Mouse (Mus musculus): Measurements from ENCODE around the gene Kansl2. TPM values are rescaled to one million over a fixed set of nuclear protein-coding genes. Genes with fewer than 3 reads are reported as not detected.
A peak's percentile ranks its signal among the peaks of the same experiment; 100 is the strongest.

Gene Kansl2
- total RNA-seq, 2 experiments from 2014 or later = 74.0 to 75.6 TPM

DNA sequence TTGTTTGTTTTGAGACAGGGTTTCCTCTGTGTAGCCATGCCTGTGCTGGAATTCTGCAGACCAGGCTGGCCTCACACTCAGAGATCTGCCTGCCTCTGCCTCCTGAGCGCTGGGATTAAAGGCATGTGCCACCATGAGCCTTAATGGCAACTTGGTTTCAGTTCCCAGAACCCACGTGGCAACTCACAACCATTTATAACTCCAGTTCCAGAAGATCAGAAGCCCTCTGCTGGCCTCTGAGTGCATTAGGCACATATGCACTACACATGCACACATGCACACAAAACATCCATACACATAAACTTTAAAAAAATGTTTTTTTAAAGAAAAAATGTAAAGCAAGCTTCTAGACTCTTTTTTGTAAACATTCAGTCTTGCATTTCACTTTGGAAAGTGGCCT is 24.7 kb downstream of the Kansl2 start:
- no peak for DNase-seq (ENCODE audit: low spot score)
- intact Hi-C loops (cut with DNase I) = no loop called here

DNA sequence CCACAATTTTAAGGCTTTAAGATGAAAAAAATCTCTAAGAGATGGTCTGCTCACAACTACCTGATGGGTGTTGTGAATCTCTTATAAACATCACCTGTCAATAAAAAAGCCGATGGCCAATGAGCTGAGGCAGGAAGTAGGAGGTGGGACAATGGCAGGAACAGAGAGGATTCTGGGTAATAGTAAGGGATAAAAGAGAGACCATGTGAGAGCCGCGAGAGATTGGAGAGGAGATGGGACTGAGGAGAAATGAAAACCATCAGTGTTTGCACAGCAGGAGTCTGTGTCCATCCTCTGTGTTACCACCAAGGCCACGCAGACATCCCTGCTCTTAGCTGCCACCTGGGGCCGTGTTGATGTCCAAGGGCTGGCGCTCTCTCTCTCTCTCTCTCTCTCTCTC is 26.7 kb downstream of the Kansl2 start:
- no peak for DNase-seq (ENCODE audit: low spot score)
- intact Hi-C loops (cut with DNase I) = no loop called here

DNA sequence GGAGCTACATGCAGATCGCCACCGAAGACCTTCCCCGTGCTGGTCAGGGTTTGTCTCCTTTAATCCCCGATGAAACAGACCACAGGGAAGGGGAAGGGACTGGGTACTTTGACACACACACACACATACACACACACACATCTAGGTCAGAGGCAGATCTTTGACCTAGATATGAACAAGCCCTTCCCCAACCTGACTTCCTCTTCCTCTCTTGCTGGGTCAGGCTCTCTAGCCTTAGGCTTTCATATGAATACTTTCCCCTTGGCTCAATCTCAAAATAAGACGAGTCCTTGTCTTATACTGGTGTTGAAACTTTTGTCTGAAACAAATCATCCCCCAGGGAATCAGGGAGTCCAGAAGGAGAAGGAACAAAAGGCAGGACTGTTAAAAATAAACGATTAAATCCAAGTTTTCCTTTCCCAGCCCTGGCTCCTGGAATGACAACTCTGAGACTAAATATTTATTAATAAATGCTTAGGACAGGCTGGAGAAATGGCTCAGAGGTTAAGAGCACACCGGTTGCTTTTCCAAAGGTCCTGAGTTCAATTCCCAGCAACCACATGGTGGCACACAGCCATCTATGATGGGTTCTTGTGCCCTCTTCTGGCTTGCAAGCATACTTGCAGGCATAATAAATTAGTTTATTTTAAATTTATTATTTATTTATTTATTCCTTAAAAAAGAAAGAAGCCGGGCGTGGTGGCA is 27.7 kb downstream of the Kansl2 start:
- intact Hi-C loops (cut with DNase I) = no loop called here
- DNase-seq (ENCODE audit: low spot score) = no peak

DNA sequence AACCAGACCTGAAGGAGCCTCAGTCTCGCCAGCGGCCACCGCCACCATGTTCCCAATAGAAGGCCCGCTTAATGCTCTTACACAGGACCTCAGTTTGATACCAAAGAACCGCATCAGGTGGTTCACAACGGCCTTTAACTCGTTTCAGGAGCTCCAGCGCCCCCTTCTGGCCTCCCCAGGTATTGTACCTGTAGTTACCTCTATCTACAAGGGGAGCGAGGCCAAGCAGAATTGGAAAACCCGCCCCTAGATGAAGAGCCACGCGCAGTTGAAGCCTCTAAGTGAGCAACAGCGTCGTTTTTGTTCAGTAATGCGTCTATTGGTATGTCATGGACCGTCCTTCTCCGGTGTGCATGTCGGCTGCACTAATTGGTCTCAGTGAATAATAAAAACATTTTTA is 29.6 kb downstream of the Kansl2 start:
- peak; percentile 26 for DNase-seq (ENCODE audit: low spot score)
- intact Hi-C loops (cut with DNase I) = no loop called here

DNA sequence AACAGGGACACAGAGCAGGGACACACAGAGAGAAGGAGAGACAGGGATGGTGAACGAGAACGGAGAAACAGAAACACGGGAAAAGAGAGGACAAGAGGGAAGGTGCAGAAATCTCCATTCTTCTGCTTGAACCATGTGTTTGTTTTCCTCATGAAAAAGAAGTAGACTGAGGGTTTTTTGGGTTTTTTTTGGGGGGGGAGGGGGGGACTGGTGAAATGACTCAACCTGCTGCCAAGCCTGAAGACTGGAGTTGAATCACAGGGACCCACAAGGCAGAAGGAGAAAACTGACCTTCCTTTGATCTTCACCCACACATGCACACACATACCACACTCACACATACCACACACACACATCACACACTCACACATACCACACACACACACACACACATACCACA is 30.7 kb downstream of the Kansl2 start:
- intact Hi-C loops (cut with DNase I) = no loop called here
- DNase-seq (ENCODE audit: low spot score) = no peak

DNA sequence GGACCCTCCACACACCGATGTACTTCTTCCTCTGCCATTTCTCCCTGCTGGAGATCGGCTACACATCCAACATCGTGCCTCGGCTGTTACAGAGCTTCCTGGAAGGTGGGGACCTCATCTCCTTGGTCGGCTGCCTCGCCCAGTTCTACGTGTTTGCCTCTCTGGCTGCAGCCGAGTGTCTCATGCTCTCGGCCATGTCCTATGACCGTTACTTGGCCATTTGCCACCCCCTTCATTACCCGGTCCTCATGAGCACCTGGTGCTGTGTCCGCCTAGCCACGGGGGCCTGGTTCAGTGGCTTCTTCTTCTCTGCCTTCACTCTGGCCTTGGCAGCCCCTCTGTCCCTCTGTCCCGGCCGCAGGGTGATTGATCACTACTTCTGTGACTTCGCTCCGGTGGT is 36.4 kb downstream of the Kansl2 start:
- DNase-seq (ENCODE audit: low spot score) = no peak
- intact Hi-C loops (cut with DNase I) = no loop called here

DNA sequence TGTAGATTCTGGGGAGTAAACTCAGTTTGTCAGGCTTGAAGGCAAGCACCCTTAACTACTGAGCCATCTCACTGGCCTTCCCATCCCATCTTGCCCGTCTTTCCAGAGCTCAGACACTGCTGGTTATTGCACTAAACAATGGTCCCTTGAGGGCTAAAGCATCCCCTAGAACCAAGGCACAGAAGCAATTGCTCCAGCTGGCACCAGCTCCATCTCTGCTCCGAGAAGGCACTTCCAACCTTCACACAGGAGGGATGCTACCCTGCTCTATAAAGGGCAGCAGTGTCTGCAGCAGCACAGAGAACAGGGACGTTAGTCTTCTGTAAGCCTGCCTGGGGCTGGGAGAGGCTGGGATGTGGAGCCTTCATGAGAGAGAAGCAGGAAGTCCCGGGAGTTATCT is 42.0 kb downstream of the Kansl2 start, which contains the start of gene Olfr279:
Olfr279 (plus strand) TSS at position 301 of the 400 bp plus-strand sequence.
- intact Hi-C loops (cut with DNase I) = no loop called here
- DNase-seq (ENCODE audit: low spot score) = no peak

DNA sequence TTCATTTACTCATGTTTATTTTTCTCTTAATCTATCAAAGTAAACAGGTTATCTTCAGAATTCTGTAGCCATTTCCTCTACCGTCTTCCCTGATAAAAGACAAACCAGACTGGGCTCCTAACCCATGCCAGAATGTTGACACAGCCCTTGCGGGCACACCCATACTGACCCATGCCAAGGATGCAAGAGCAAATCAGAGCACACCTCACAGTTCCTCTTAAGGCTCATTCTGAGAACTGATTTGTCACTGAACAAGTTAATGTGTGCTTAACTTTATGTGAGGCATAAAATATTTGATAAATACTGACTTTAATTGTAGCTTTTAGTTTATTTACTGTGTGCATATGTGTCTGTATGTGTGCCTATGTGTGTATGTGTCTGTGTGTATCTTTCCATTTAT is 42.7 kb downstream of the Kansl2 start:
- intact Hi-C loops (cut with DNase I) = no loop called here
- DNase-seq (ENCODE audit: low spot score) = no peak

DNA sequence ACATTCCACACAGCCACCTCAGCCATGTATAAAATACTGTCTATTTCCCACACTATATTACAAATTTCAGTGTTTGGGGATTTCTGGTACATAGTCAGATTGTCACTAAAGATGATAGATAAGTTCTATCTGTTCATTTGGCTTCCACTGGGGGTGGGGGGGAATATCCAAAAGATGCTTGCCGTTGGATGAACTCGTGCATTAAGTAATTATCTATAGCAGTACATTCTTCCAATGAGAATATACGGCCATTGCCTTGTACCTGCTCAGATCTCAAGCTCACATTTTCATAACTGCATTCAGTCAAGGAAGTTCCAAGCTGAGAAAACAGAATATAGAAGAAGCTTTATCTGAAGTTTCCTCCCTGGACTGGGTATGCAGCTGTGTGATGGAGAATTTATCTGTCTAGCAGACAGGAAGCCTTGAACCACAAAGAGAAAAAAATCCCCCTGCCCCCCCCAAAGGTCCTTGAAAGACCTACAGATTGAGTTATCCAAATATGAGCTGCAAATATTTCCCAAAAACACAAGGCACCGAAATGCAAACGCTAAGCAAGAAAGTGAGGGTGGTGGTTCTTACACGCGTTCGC is 47.5 kb downstream of the Kansl2 start:
- no peak for DNase-seq (ENCODE audit: low spot score)
- intact Hi-C loops (cut with DNase I) = no loop called here

DNA sequence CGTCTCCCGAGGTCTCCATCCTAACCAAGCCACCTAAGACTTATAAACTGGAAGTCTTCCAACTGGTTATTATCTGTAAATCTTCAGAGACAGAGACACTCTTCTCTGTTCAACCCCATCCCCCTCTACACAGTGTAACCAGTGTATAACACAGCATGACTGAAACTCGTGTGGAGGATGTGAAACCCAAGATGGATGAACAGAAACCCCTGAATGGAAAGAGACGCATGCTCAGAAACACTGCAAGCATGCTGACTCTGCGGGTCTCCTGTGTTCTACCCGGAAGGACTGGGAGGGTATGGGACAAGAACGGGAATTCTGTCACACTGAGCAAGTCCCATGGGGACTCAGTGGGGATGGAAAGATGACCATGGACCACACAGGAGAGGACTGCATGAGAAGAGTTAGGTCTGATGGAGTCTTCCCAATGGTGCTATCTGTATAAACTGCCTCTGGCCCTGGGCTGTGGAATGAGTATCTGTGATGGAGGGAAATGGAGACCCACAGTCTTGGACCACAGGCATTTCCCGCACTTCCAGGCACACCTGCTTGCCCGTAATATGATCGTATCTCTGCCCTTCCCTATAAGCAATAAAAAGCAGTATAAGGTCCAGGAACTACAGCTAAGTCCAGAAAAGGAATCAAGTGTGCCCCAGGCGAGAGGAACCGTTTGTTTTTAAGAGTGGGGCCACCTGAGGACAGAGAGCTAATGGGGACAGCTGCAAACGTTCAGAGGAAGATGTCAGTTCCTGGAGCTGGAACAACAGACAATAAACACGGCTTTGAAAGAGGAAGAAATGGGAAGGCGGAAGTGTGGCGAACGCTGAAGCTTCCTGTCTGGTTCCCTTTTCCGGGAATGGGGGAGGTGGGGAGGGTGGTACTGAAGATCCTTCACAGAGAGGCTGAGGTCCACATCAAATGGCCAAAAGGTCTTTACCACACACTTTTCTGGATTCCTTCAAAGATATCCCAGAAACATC is 49.9 kb downstream of the Kansl2 start:
- intact Hi-C loops (cut with DNase I) = no loop called here
- peak; percentile 37 for DNase-seq (ENCODE audit: low spot score)

DNA sequence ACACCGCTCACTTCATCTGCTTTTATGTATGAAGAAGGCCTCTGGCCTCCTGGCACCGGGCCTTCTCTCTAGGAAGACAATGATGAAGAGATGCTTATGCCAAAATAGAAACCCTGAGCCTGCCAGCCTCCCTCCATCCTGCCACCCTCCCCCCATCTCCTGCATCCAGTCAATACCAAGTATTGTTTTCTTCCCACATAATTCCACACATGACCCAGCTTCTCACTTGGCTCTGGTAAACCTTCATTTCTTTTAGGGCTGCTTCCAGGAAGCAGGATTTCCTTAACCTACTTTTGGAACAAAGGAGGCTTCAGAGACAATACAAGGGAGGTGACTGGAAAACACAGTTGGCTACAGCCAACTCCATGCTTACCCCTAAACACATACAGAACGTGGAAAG is 51.4 kb downstream of the Kansl2 start, which contains the start of gene Lalba:
Lalba (minus strand) TSS at position 21 of the 400 bp plus-strand sequence.
- intact Hi-C loops (cut with DNase I) = no loop called here
- DNase-seq (ENCODE audit: low spot score) = no peak

DNA sequence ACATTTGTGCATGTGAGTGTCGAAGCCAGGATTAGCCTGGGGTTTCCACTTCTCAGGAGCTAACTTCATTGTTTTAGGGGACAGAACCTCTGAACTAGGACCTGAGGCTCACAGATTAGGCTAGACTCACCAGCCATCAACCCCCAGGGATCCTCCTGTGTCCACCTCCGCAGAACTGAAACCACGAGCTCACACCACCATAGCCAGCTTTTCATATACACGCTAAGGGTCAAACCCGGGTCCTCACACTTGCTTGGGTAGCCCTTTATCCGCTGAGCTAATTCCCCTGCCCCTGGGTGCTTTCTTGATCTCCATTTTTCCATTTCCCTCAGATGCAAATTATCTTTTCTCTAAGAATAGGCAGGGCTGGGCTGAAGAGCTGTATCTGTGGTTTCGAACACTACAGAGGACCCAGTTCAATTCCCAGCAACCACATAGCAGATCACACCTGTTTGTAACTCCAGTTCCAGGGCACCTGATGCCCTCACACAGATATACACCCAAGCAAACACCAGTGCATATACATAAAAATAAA is 54.4 kb downstream of the Kansl2 start:
- intact Hi-C loops (cut with DNase I) = no loop called here
- DNase-seq (ENCODE audit: low spot score) = no peak

DNA sequence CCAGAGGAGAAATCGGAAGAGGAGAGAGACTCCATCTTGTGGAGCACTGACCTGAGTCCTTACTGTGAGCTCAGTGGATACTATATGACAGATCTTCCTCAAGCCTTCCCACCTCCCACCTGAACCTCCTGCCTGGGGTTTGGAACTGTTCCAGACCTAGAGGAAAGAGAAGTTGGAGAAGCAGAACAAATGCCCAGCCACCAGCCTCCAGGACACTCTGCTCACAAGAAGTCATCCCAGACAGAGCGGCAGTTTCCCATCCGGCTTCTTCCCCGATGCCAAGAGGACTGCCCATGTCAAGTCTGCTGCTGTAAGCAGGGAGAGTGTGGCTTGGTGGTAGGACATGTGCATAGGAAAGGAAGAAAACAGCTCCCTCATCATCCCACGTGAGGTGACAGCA is 57.8 kb downstream of the Kansl2 start:
- DNase-seq (ENCODE audit: low spot score) = no peak
- intact Hi-C loops (cut with DNase I) = no loop called here

DNA sequence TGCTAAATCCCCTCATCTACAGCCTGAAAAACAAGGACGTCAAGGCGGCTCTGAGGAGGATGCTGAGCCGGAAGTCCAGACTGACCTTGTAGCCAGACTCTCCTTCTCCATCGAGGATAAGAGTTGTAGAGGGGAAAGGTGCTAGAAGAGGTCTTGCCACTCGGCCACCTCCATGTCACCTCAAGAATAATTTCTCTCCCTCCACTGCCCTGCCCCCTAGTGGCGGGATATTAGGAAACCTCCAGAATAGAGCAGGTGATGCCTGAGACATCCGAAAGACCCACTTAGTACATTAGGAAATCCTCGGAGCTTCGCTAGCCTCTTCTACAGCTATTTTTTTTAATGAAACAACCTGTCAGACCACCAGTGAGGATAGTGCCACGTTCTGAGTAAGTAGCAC is 58.7 kb downstream of the Kansl2 start:
- intact Hi-C loops (cut with DNase I) = no loop called here
- no peak for DNase-seq (ENCODE audit: low spot score)

DNA sequence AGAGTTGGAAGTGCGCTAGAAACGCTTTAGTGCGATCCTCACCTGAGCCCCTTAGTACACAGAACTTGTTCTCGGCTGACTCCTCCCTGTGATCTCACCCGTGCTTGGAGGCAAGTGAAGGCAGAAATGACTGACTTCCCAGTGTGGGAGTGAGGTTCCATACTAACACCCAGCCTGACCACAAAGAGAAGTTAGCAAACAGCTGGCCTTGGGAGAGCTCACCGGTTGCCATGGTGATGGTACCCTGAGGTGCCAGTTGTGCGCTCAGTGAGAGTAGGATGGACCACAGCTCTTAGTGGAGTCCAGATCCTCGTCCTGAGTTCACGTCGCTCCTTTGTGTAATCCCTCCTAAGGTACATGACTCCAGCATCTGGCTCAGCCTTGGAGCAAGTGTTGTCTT is 59.1 kb downstream of the Kansl2 start:
- intact Hi-C loops (cut with DNase I) = no loop called here

DNA sequence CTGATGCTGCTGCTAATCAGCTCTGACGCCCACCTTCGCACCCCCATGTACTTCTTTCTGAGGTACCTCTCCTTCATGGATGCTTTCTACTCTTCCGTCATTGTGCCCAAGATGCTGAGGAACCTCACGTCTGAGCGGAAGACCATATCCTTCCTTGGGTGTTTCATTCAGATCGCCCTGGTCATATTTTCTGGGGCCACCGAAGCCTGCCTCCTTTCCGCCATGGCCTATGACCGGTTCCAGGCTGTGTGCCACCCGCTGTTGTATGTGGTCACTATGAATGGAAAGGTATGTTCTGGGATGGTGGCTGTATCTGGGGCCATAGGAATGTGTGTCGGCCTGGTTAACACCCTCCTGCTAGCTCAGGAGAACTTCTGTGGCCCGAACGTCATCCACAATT is 62.5 kb downstream of the Kansl2 start:
- no peak for DNase-seq (ENCODE audit: low spot score)
- intact Hi-C loops (cut with DNase I) = no loop called here

More for the DNA sequence above, 59.1 kb downstream of the Kansl2 start:
- DNase-seq (ENCODE audit: low spot score) = no peak

DNA sequence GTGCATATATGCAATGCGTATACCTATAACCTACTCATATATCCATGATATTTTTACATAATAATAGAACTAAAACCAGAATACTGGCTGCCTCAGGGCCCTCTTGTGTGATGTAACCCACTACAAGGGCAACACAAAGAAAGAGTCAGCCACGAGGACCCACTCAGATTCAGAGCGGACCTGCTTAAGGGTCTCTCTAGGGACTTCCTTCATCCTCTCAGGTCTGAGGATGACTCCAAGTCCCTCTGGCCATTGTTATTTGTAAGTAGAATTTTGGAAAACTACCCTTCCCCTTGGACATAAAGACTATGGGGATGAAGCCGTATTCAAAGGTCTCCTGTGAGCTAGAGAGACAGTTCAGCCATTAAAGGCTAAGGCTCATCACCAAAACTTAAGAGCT is 64.5 kb downstream of the Kansl2 start, which contains the start of gene OR5BS1P:
OR5BS1P (plus strand) TSS at position 301 of the 400 bp plus-strand sequence.
- intact Hi-C loops (cut with DNase I) = no loop called here
- DNase-seq (ENCODE audit: low spot score) = no peak
